Mouse (Mus musculus) forebrain, embryonic 10.5 days (tissue): ENCODE results near the gene Gsk3a. TPM values are rescaled to one million over a fixed set of nuclear protein-coding genes. Genes with fewer than 3 reads are reported as not detected.
"Not testable (repeated sequence)": the region's sequence is repeated elsewhere in the genome, so short reads cannot be mapped to it uniquely, and the experiment has no call there.

ENCODE experiments used
- DNase-seq: peaks from one replicate; pipeline ENCODE4 v3.0.0-alpha.2; 2017; ENCODE audit warnings: low spot score; ENCODE audit errors: extremely low spot score
- H3K27ac ChIP-seq: fragments of 300-500 bp; sonication (generic); 2 replicates; pipeline ENCODE4 v1.5.1; 2016; ENCODE audit warnings: mild to moderate bottlenecking
- H3K27me3 ChIP-seq: fragments of 300-500 bp; sonication (generic); 2 replicates; pipeline ENCODE4 v1.6.1; 2016; ENCODE audit warnings: mild to moderate bottlenecking; ENCODE audit not compliant: poor library complexity, severe bottlenecking
- H3K36me3 ChIP-seq: fragments of 300-500 bp; sonication (generic); replicated peaks from 2 replicates; pipeline ENCODE4 v1.6.1; 2016; ENCODE audit warnings: mild to moderate bottlenecking, moderate library complexity
- H3K4me1 ChIP-seq: fragments of 300-500 bp; sonication (generic); 2 replicates; pipeline ENCODE4 v1.6.1; 2016
- H3K4me3 ChIP-seq: fragments of 300-500 bp; sonication (generic); 2 replicates; pipeline ENCODE4 v1.5.1; 2016; ENCODE audit warnings: mild to moderate bottlenecking, moderate library complexity
- H3K9me3 ChIP-seq: fragments of 300-500 bp; sonication (generic); 2 replicates; pipeline ENCODE4 v1.6.1; 2016; ENCODE audit warnings: mild to moderate bottlenecking, moderate library complexity
- WGBS: fragments of 180-500 bp; shearing (Covaris S2); methylation state at CpG from one replicate; pipeline ENCODE4 v1.1.7; 2016; 5-methylcytosine and 5-hydroxymethylcytosine counted together
- polyA plus RNA-seq: library from polyadenylated mRNA; unstranded; fragments of >200 nt; fragmentation: Nextera tagmentation; extraction: Ambion mirVana; gene quantifications from 2 replicates; pipeline ENCODE4 v1.2.1, GENCODE M21; 2016

Gene Gsk3a
- polyA plus RNA-seq, 1 experiment from 2014 or later, result 10.7 TPM

- WGBS, result 90% methylated on average over 35 of the region's 35 CpGs
- Histone ChIP-seq H3K4me3 (peak overlapping the region; percentile 11; the same call in 1 of the 2 replicates), H3K27ac (peak overlapping the region; percentile 21; the same call in 1 of the 2 replicates), H3K4me1 (peaks cover 51% of the 10 kb centered on the region), H3K9me3 (no peaks in the 10 kb centered on the region), H3K27me3 (no peaks in the 10 kb centered on the region), H3K36me3 (peaks cover 31% of the 10 kb centered on the region)
- no peak for DNase-seq
Measured at GRCm38 (mm10) chr7:25270652-25271633, 33.3 kb upstream of the Gsk3a start.

GRCm38 (mm10) chr7:25269545-25270271 lies 32.1 kb upstream of the Gsk3a start:
- 84% methylated on average over 8 of the region's 8 CpGs for WGBS
- DNase-seq, result no peak
- Histone ChIP-seq H3K36me3 (peaks cover 31% of the 10 kb centered on the region), H3K27me3 (peaks cover 2% of the 10 kb centered on the region; the same call in 1 of the 2 replicates), H3K4me1 (peaks cover 44% of the 10 kb centered on the region), H3K27ac (peak overlapping the region; percentile 95), H3K4me3 (peak overlapping the region; percentile 86; the same call in 1 of the 2 replicates), H3K9me3 (no peaks in the 10 kb centered on the region)

GRCm38 (mm10) chr7:25269029-25269428 lies 31.4 kb upstream of the Gsk3a start:
- Histone ChIP-seq H3K9me3 (no peaks in the 10 kb centered on the region), H3K27me3 (peaks cover 6% of the 10 kb centered on the region; the same call in 1 of the 2 replicates), H3K27ac (peak overlapping the region; percentile 95), H3K4me3 (peak overlapping the region; percentile 86), H3K4me1 (peaks cover 46% of the 10 kb centered on the region), H3K36me3 (peaks cover 31% of the 10 kb centered on the region)
- DNase-seq, result no peak
- WGBS, result 50% methylated on average over 4 of the region's 4 CpGs

GRCm38 (mm10) chr7:25268588-25268987 lies 30.9 kb upstream of the Gsk3a start:
- H3K36me3 ChIP-seq, result peaks cover 29% of the 10 kb centered on the region
- no peak for DNase-seq
- peaks cover 49% of the 10 kb centered on the region for H3K4me1 ChIP-seq
- 6% methylated on average over 7 of the region's 7 CpGs for WGBS
- peak overlapping the region; percentile 95 for H3K27ac ChIP-seq
- no peaks in the 10 kb centered on the region for H3K9me3 ChIP-seq
- peaks cover 6% of the 10 kb centered on the region; the same call in 1 of the 2 replicates for H3K27me3 ChIP-seq
- peak overlapping the region; percentile 86 for H3K4me3 ChIP-seq

- WGBS, result under 1% methylated on average over 33 of the region's 33 CpGs
- peak; percentile 98 for DNase-seq
- Histone ChIP-seq H3K27me3 (peaks cover 6% of the 10 kb centered on the region; the same call in 1 of the 2 replicates), H3K27ac (peak overlapping the region; percentile 95), H3K36me3 (peaks cover 22% of the 10 kb centered on the region), H3K4me1 (peaks cover 45% of the 10 kb centered on the region), H3K9me3 (no peaks in the 10 kb centered on the region), H3K4me3 (peak overlapping the region; percentile 86)
Measured at GRCm38 (mm10) chr7:25267751-25268463, 30.3 kb upstream of the Gsk3a start.

- peak; percentile 99 for DNase-seq
- peaks cover 45% of the 10 kb centered on the region for H3K4me1 ChIP-seq
- H3K27me3 ChIP-seq, result peaks cover 6% of the 10 kb centered on the region; the same call in 1 of the 2 replicates
- H3K4me3 ChIP-seq, result peak within 1 kb of the TSS; percentile 86
- H3K27ac ChIP-seq, result peak within 1 kb of the TSS; percentile 95
- under 1% methylated on average over 29 of the region's 29 CpGs for WGBS
- no peaks in the 10 kb centered on the region for H3K9me3 ChIP-seq
- peaks cover 17% of the 10 kb centered on the region for H3K36me3 ChIP-seq
Measured at GRCm38 (mm10) chr7:25267301-25267750, 29.7 kb upstream of the Gsk3a start, which contains the start of gene Cic. Gene Cic (plus strand): TSS chr7:25267704.

GRCm38 (mm10) chr7:25266180-25266962 lies 28.7 kb upstream of the Gsk3a start:
- Histone ChIP-seq H3K36me3 (peaks cover 7% of the 10 kb centered on the region), H3K4me3 (peak overlapping the region; percentile 86; the same call in 1 of the 2 replicates), H3K27ac (peak overlapping the region; percentile 95), H3K9me3 (no peaks in the 10 kb centered on the region), H3K4me1 (peaks cover 45% of the 10 kb centered on the region), H3K27me3 (peaks cover 6% of the 10 kb centered on the region; the same call in 1 of the 2 replicates)
- 91% methylated on average over 8 of the region's 8 CpGs for WGBS
- DNase-seq, result no peak

GRCm38 (mm10) chr7:25265743-25266142 lies 28.1 kb upstream of the Gsk3a start:
- H3K4me1 ChIP-seq, result peaks cover 44% of the 10 kb centered on the region
- H3K4me3 ChIP-seq, H3K27me3 ChIP-seq, H3K9me3 ChIP-seq, H3K27ac ChIP-seq, DNase-seq, H3K36me3 ChIP-seq: not testable (repeated sequence)
- 92% methylated on average over 5 of the region's 5 CpGs for WGBS

- peaks cover 33% of the 10 kb centered on the region for H3K4me1 ChIP-seq
- H3K4me3 ChIP-seq, result peak overlapping the region; percentile 16; the same call in 1 of the 2 replicates
- no peaks in the 10 kb centered on the region for H3K36me3 ChIP-seq
- peaks cover 6% of the 10 kb centered on the region; the same call in 1 of the 2 replicates for H3K27me3 ChIP-seq
- no peak for DNase-seq
- peak overlapping the region; percentile 22; the same call in 1 of the 2 replicates for H3K27ac ChIP-seq
- 23% methylated on average over 17 of the region's 17 CpGs for WGBS
- no peaks in the 10 kb centered on the region; the same call in 1 of the 2 replicates for H3K9me3 ChIP-seq
Measured at GRCm38 (mm10) chr7:25263968-25264870, 26.6 kb upstream of the Gsk3a start.

GRCm38 (mm10) chr7:25261896-25262295 lies 24.2 kb upstream of the Gsk3a start:
- H3K4me1 ChIP-seq, result peaks cover 21% of the 10 kb centered on the region
- H3K27me3 ChIP-seq, result peaks cover 6% of the 10 kb centered on the region; the same call in 1 of the 2 replicates
- 75% methylated on average over 1 of the region's 1 CpGs for whole genome bisulfite sequencing
- no peak overlapping the region for H3K4me3 ChIP-seq
- H3K36me3 ChIP-seq, result no peaks in the 10 kb centered on the region
- H3K27ac ChIP-seq, result no peak overlapping the region
- no peaks in the 10 kb centered on the region; the same call in 1 of the 2 replicates for H3K9me3 ChIP-seq
- no peak for DNase-seq
